Mouse (Mus musculus) megakaryocyte, embryonic 14.5 days (primary cell): Measurements from ENCODE around the gene Ccdc34.

ENCODE experiments used
- FLI1 ChIP-seq: IDR thresholded peaks from 2 replicates; pipeline ENCODE4 v1.6.1; 2012; ENCODE audit warnings: low read length, inconsistent platforms, mixed read lengths
- GATA1 ChIP-seq: IDR thresholded peaks from 3 replicates; pipeline ENCODE4 v1.6.1; 2012; ENCODE audit warnings: mixed read lengths, low read length, inconsistent platforms, borderline replicate concordance

DNA sequence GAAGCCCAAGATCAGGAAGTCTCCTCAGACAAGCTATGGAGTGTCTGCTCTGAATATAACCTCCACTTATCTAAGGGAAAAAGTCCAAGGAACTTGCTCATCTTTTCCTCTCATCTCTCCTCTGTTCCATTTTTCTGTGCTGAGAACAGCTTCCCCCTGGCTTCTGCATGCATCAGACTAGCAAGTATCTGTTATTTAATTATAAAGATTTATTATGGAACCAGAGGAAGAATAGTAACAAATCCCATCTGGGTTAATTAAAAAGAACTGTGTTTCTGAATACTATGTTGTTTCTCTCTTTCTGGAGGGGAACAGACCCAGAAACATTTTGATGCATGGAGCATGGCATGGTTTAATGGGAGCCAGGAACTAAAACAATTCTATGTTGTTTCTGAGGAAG, 51.3 kb downstream of the Ccdc34 start:
- TF ChIP-seq FLI1 = no peak
- no peak for TF ChIP-seq GATA1
